Mouse (Mus musculus) testis, postnatal 10 days (tissue): ENCODE measurements around the gene Gm28042.

Source experiments
- DNase-seq: peaks from one replicate; pipeline ENCODE4 v3.0.0; 2021; ENCODE audit warnings: low spot score

Gm28042 gene

DNA sequence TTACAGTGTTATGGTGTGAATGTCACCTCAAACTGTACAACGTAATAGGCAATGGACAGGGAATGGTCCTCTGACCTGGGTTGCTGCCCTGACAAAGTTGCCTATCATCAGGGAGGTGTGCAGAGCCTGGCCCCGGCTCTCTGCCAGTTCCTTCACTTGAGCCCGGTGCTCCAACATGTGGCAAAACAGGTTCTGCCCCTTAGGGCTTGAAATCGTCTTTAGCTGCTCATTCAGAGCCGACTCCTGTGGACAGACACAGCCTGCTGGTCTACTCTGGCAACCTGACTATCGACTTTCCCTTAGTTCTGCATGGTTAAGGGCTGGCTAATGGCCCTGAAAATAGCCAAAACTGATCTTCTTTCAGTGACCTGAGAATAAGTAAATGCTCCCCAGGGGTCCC, 32.9 kb downstream of the Gm28042 start:
- DNase-seq, result no peak

DNA sequence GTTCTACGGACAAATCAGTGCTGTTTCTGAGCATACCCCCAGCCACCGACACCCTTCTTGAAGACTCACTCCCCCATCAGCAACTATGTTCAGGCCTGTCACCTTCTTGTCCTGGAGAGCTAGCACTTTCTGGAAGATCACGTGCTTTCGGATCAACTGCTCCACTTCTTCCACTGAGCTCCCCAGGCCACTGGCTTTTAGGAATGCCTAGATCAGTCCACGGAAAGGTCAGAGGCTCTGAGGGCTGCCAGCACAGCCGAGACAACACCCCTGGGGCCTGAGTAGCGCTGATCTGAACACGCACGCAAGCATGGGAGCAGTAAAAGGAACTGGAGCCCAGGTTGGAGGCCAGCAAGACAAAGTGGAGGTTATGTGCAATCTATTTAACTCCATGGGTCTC, 33.4 kb downstream of the Gm28042 start:
- no peak for DNase-seq

DNA sequence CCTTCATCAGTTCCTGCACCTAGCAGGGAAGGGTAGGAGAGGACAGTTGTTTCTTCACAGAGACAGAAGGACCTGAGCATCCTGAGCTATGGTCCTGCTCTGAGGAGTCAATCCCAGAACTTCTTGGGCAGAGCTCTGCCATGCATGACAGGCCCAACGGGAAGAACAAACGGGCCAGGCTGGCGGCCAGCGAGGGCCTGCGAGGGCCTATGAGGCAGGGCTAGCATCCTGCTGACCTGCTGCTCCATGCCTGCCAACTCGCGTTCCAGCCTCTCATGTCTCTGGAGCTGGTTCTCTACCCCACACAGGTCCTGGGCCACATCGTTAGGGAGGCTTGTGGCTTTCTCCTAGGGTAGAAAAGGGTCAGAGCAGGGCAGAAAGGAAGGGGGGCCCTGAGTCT, 35.0 kb downstream of the Gm28042 start:
- DNase-seq, result no peak

DNA sequence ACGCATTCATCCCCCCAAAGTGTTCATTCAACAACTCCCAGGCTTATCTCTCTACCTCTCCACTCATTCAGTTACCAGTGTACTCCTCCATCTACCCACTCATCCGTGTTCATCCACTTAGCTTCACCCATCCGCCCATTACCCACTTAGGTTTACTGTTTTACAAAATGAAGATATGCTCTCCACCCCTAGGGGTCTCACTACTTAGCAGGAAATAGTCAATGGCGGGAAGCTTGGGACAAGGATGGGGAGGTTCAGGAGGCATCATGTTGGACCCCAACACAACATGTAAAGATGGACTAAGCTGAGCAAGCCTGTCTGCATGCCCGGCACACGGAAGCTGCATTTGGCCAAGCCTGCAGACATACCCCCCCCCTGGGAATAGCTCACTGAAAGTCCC, 37.3 kb downstream of the Gm28042 start:
- no peak for DNase-seq

DNA sequence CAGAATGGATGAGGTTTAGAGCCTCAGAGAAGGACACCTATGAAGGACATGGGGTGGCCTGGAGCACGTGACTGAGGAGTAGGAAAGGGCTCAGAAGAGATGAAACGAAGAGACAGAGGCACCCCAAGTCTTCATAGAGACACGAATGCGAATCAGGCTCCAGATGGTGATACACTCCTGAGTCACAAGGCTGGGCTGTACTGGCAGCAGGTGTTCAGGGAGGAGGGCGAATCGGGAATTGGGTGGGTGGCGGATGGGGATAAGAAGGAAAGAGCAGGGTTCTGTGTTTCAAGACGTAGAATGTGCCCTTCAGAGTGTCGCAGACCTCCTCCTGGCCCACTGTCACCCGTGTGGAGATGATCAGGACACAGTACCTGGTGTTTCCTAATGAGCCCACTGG, 38.0 kb downstream of the Gm28042 start:
- no peak for DNase-seq

DNA sequence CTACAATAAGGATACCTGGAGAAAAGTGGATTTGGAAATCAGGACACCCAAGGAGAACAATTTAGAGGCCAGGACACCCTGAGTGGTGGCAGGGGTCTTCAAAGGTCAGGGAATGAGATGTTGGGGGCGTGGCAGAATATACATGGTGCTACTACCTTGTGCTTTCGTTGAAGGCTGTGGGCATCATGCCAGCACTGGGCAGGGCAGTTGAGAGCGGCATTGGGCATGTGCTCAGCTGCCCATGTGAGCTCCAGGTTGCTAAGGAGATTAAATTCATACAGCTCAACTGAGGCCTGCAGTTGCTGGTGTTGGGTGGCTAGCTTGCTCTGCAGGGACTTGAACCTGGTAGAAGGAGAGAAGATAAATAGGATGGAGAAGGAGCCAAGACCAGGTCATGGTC, 38.9 kb downstream of the Gm28042 start:
- DNase-seq, result no peak

DNA sequence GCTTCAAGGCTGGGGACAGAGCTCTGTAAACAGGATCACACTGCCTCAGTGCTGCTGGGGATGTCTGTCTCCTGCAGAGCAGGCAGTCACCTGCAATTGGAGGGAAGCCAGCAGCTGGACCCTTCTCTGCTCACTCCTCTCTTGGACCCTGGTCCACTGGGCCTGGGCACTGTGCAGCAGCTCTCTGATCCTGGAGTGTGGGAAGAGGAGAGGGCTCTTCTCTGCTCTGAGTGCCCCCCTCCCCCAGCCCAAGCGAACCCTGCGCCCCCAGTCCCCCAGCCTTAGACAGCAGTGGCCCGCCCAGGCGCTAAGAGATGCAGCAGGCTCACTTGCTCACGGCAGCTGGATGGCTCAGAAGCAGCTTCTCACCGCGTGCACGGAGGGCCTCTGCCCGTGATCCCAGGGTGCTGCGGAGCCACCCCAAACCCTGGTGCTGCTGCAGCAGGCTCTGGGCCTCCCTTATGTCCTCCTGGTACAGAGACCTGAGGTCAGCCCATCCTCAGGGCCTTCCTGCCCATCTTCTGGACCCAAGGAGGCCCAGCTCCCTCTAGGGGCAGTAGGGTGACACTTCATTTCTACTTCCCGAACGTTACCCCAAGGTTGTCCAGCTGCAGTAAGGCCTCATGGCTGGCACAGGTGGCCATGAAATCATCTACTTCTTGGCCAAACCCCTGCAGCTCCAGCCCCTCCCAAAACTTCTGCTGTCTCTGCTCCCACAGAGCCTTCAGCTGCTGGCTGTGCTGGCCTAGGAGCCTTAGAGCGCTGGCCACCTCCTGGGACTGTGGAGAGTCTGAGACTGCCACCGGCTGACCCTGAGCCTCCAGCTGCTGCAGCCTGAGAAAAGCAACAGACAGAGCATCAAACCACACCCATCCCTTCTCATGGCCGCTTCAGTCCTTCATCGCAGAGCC, 41.5 kb downstream of the Gm28042 start:
- DNase-seq, result no peak

DNA sequence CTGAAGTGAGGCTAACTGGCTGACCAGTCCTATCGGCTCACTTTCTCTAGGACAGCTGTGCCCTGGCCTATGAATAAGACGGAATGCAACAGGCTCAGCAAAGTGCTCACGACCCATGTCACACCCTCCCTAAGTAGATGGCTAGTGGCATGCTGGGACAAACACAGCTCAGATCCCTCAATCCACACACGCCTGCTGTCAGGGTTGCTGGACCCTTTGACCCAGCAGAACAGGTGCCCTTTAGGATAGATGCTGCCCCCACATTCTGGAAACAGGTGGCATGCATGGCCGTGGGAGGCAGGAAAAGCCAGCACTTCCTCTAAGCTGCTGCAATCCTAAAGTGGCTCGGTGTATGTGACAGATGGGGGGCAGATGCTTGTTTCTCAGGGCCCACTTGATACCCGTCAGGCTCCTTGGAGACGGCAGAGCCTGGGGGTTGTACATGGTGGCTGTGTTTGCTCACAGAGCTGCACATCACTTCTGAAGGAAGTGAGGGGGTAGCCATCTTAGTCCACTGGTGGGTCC, 42.2 kb downstream of the Gm28042 start:
- no peak for DNase-seq

DNA sequence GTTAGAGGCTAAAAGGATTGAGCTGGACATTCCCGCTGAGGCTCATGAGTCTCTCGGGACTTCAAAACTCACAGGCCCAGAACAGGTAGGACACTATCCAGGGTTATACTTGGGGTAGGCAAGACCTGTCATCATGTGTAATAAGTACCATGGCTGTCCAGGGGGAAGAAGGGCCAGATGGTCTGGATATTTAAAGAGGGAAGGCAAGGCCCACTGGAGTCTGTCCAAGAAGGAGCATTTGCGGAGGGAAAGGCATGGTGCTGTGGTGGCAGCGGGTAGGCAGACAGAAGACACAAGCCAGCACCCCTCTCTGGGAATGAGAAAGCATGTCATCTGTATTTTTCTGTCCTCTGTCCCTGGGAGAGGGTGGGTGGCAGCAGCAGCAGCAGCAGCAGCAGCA, 46.8 kb downstream of the Gm28042 start:
- DNase-seq, result no peak

DNA sequence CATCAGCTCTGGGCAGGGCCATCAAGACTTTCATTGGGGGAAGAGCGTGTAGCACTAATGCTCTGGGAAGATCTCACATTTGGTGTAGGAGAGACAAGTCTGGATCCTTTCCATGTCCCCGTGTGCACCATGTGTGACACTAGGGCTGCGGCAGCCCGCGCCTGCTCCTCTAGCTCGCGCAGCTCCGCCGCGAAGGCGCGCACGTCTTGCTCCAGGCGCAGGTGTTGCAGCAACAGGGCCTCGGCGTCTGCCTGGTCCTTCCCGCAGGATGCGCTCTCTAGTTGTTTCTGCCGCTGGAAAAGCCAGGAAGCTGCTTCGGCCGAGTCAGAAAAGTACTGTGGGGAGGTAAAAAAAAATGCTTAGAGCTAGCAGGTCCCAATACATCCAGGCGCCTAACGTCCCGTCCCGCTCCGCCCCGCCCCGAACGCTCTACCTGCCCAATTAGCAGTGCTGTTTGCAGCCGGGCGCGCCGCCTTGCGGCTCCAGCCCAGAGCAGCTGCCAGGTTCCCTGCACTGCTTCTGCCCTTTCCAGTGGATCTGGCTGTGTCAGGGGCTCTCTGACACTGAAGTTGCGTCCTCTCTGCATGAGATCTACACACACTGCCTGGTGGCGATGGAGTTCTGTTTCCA, 48.9 kb downstream of the Gm28042 start:
- DNase-seq, result peak; percentile 72

DNA sequence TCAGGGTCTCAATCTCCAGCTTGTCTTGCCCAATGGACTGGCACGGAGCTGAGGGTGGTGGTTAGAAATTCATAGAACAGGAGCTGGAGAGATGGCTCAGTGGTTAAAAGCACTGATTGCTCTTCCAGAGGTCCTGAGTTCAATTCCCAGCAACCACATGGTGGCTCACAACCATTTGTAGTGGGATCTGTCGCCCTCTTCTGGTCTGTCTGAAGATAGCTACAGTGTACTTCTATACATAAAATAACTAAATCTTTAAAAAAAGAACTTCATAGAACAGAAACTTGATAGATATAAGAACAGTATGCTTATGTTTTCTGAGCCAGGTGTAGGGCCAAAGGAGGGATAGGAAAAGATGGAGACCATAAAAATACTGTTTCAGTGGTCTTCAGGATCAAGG, 55.1 kb downstream of the Gm28042 start:
- no peak for DNase-seq

DNA sequence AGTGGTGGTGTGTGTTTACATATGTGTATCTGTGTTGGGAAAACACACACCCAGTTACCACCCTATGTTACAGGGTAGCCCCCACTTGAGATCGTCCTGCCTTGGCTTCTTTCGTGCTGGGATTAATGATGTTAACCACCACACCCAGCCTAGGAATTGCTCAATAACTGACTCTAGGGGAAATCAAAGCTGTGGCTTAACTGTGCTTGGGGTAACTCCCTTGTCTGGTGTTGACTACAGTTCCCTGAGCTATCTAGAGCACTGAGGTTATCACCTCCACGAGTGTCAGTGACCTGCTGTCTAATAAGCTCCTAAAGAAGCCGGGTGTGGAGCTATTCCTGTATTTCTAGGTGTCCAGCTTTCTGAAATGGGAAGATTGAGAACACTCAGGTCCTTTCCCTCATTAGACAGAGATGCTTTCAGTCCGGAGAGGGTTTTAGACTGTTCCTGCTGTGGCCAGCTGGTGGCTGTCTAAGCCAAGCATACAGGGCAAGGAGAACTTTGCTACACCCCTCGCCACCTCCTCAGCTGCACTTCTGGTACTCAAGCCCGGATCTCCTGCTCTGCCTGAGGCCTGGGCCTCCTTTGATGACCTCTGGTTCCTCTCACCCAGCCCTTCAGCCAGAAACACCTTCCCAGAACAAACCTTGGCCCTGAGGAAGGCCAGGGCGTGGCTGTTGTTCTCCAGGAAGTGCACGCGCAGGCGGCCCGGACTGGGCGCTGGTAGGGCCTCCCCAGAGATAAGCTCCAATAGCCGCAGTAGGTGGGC, 57.5 kb downstream of the Gm28042 start:
- peak; percentile 66 for DNase-seq

DNA sequence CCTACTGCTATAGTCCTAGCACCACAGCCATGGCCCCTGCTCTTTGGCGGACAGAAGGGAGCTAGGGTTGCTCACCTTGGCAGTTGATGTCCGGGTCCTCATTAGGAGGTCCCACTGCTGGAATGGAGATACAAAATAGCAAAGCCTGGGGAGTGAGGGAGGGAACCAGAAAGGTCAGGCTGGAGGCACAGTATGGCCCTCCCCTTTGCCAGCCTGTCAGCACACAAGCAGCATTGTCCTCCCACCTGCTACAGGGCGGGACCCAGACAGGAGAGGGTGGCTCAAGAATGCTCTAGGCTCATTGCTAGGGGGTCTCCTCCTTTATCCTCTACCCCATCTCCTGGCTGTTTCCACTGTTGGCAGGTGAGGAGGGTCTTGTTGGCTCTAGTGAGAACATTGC, 58.7 kb downstream of the Gm28042 start:
- no peak for DNase-seq

DNA sequence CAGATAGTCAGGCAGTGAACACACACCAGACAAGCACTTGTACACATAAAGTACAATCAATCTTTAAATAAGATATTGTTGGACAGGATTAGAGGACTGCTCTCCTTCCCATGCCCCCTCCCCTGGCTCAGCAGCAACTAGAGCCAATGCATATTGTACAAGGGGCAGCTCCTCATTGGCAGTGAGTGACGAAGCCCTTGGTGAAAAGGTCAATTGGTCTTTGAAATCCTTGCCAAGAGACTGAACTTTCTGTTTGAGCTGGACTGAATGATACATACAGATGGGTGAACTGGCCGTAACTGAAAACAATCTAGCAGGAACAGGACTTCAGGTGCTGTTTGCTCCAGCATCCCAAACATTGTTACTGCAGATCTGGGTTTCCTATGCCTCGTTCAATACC, 60.1 kb downstream of the Gm28042 start:
- DNase-seq, result no peak

DNA sequence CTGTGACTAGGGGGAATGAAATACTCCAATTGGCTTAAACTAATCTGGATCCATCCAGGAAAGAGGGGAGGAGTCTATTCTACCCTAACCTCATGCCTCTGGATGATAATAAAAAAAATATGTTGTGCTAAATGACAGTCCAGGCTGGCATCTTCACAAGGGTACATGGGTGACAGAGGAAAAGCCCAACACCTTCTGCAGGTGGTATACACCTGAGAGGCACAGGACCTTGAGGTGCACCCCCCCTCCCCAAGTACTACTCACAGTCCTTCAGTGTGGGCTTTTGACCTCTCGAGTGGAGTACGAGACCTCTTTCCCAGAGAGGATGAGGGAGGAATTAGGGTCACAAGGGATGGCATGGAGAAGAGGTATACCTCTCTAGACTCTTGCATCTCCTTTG, 60.6 kb downstream of the Gm28042 start:
- DNase-seq, result no peak

DNA sequence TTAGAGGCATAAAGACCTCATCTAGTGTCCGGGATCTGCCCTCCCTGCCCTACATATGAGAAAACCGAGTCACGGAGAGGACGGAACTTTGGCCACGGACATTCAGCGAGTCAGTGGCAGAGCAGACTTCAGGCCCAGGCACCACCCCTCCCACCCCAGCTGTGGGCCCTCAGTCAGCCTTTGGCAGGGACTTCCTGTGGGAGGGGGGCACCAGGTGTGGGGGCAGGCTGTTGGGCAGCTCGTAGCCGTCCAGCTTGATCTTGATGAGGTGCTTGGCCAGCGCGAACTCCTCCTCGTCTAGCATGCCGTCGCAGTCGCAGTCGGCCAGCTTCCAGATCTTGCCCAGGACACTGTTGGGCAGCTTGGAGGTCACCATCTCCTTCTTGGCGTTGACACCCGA, 63.7 kb downstream of the Gm28042 start:
- DNase-seq, result no peak
